Mouse (Mus musculus) embryonic fibroblast, embryonic 13.5 days (primary cell): ENCODE results near the gene Mylk.

ENCODE experiments used
- CTCF ChIP-seq: IDR thresholded peaks from 2 replicates; pipeline ENCODE4 v1.5.1; 2011; ENCODE audit warnings: mild to moderate bottlenecking, control low read depth, low read length, moderate library complexity, borderline replicate concordance; ENCODE audit not compliant: insufficient read depth
- POLR2A ChIP-seq: IDR thresholded peaks from 2 replicates; pipeline ENCODE4 v1.6.1; 2011; ENCODE audit warnings: low read depth, mild to moderate bottlenecking, control low read depth, low read length, moderate library complexity

DNA sequence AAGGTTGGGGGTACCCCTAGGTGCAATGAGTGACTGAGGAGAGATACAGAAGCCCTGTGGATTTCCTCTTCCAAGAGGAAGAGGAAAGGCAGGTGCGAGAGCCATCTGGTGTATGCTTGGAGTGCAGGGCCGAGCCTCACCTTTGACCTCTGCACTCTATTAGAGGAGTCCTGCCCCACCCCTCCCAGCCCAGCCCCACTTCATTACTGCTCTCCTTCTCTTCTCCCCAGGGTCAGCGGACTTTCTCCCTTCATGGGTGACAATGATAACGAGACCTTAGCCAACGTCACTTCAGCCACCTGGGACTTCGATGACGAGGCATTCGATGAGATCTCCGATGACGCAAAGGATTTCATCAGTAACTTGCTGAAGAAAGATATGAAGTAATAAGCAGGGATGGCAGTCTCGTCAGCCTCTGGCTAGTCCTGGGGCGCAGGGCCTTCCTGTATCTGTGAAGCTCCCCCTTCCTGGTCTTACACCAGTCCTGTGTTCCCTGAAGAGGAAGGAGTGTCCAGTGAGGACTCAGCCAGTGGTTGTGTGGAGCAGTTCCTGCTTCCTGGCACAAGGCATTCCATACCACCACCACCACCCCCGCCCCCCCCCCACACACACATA, 241.3 kb downstream of the Mylk start:
- TF ChIP-seq CTCF (no peak), POLR2A (no peak)
